Mouse (Mus musculus) layer of hippocampus, adult 9-10 months (tissue): ENCODE data around the gene Hopx.

Experiments used
- DNase-seq: peaks from one replicate; pipeline ENCODE4 v3.0.0; 2022; ENCODE audit warnings: low spot score

Gene Hopx

GRCm38 (mm10) chr5:77071626-77072025, 43.3 kb downstream of the Hopx start:
- DNase-seq: no peak

- DNase-seq: no peak
Observed at GRCm38 (mm10) chr5:77070987-77071386, 43.9 kb downstream of the Hopx start.

GRCm38 (mm10) chr5:77067321-77067720, 47.6 kb downstream of the Hopx start:
- DNase-seq: no peak

GRCm38 (mm10) chr5:77061372-77062038, 53.4 kb downstream of the Hopx start:
- peak; percentile 52 for DNase-seq

- no peak for DNase-seq
Observed at GRCm38 (mm10) chr5:77060363-77060762, 54.6 kb downstream of the Hopx start.

GRCm38 (mm10) chr5:77056881-77057440, 58.0 kb downstream of the Hopx start:
- no peak for DNase-seq

GRCm38 (mm10) chr5:77052616-77053015, 62.3 kb downstream of the Hopx start:
- DNase-seq: no peak

- DNase-seq: no peak
Observed at GRCm38 (mm10) chr5:77044362-77044761, 70.6 kb downstream of the Hopx start.

GRCm38 (mm10) chr5:77039391-77039790, 75.5 kb downstream of the Hopx start:
- DNase-seq: no peak

GRCm38 (mm10) chr5:77038451-77038850, 76.5 kb downstream of the Hopx start:
- no peak for DNase-seq
